Mouse (Mus musculus) cerebellum, adult 8-10 months (tissue): Measurements from ENCODE around the gene Ivd.

Experiments
- DNase-seq: peaks from one replicate; pipeline ENCODE4 v3.0.0; 2022

Gene Ivd

GRCm38 (mm10) chr2:118882840-118883679, 21.3 kb downstream of the Ivd start:
- DNase-seq: peak; percentile 90

- DNase-seq: no peak
Measured at GRCm38 (mm10) chr2:118887440-118887839, 25.7 kb downstream of the Ivd start.

- no peak for DNase-seq
Measured at GRCm38 (mm10) chr2:118887845-118888548, 26.2 kb downstream of the Ivd start.

- DNase-seq: no peak
Measured at GRCm38 (mm10) chr2:118891173-118891572, 29.4 kb downstream of the Ivd start.

GRCm38 (mm10) chr2:118895990-118896913, 34.5 kb downstream of the Ivd start:
- DNase-seq: peak; percentile 53

GRCm38 (mm10) chr2:118896914-118897291, 35.1 kb downstream of the Ivd start:
- no peak for DNase-seq

- DNase-seq: no peak
Measured at GRCm38 (mm10) chr2:118897392-118897791, 35.6 kb downstream of the Ivd start.

- DNase-seq: no peak
Measured at GRCm38 (mm10) chr2:118897808-118898207, 36.1 kb downstream of the Ivd start.

GRCm38 (mm10) chr2:118898771-118899170, 37.0 kb downstream of the Ivd start:
- DNase-seq: no peak

- DNase-seq: no peak
Measured at GRCm38 (mm10) chr2:118899306-118899705, 37.6 kb downstream of the Ivd start.

GRCm38 (mm10) chr2:118899981-118900825, 38.4 kb downstream of the Ivd start, which contains the start of gene Bahd1:
Bahd1 (plus strand) TSS chr2:118900377.
- peak; percentile 46 for DNase-seq

GRCm38 (mm10) chr2:118900826-118901140, 39.0 kb downstream of the Ivd start:
- no peak for DNase-seq

GRCm38 (mm10) chr2:118901175-118902031, 39.6 kb downstream of the Ivd start:
- DNase-seq: peak; percentile 97

- peak; percentile 53 for DNase-seq
Measured at GRCm38 (mm10) chr2:118902051-118903025, 40.6 kb downstream of the Ivd start.

- DNase-seq: no peak
Measured at GRCm38 (mm10) chr2:118903333-118903741, 41.6 kb downstream of the Ivd start.

- DNase-seq: no peak
Measured at GRCm38 (mm10) chr2:118905433-118906117, 43.8 kb downstream of the Ivd start.

GRCm38 (mm10) chr2:118906118-118906492, 44.4 kb downstream of the Ivd start:
- DNase-seq: no peak

- no peak for DNase-seq
Measured at GRCm38 (mm10) chr2:118907781-118908180, 46.0 kb downstream of the Ivd start.

GRCm38 (mm10) chr2:118909151-118909550, 47.4 kb downstream of the Ivd start:
- no peak for DNase-seq
